Mouse (Mus musculus) cerebellum, adult 2 months (tissue): ENCODE measurements at regions not wholly inside any gene's neighbourhood (a gene's known extent, or its start where the extent isn't known, plus 50 kb on each side); places are given as distances from the start of the nearest gene placed in this dataset.

Source experiments
- DNase-seq, 2 experiments: peaks; one replicate each; pipeline ENCODE4 v3.0.0; 2021
- H3K27ac ChIP-seq: fragments of 200-500 bp; 2 replicates; pipeline ENCODE4 v1.5.1; 2012; ENCODE audit warnings: low read length, control low read depth, inconsistent platforms; ENCODE audit not compliant: insufficient read depth
- H3K27me3 ChIP-seq: fragments of 200-500 bp; 2 replicates; pipeline ENCODE4 v1.6.1; 2012; ENCODE audit warnings: inconsistent platforms, mild to moderate bottlenecking, low read length, moderate library complexity; ENCODE audit not compliant: control insufficient read depth, insufficient read depth
- H3K4me1 ChIP-seq: fragments of 200-500 bp; 2 replicates; pipeline ENCODE4 v1.6.1; 2011; ENCODE audit warnings: low read length; ENCODE audit not compliant: control insufficient read depth, insufficient read depth
- H3K4me3 ChIP-seq: fragments of 200-500 bp; replicated peaks from 2 replicates; pipeline ENCODE3; 2011; ENCODE audit warnings: mild to moderate bottlenecking, low read depth, low read length, control low read depth; ENCODE audit not compliant: insufficient read depth
- CTCF ChIP-seq: fragments of 200-500 bp; IDR thresholded peaks from 2 replicates; pipeline ENCODE4 v1.5.1; 2011; ENCODE audit warnings: low read depth, mild to moderate bottlenecking, control low read depth, low read length, moderate library complexity, borderline replicate concordance; ENCODE audit not compliant: insufficient read depth
- POLR2A ChIP-seq: fragments of 200-500 bp; IDR thresholded peaks from 2 replicates; pipeline ENCODE4 v1.6.1; 2011; ENCODE audit warnings: low read length, control low read depth, borderline replicate concordance; ENCODE audit not compliant: insufficient read depth
- WGBS: fragments of 180-500 bp; shearing (Covaris S2); methylation state at CpG from one replicate; pipeline ENCODE4 v1.1.7; 2018; 5-methylcytosine and 5-hydroxymethylcytosine counted together

- 73% methylated on average over 12 of the region's 12 CpGs for WGBS
- no peaks in the 10 kb centered on the region for H3K27me3 ChIP-seq
- no peaks in the 10 kb centered on the region for H3K4me1 ChIP-seq
- DNase-seq: no peak
- no peak overlapping the region for H3K4me3 ChIP-seq
- H3K27ac ChIP-seq: no peak overlapping the region
- TF ChIP-seq POLR2A (no peak), CTCF (no peak)
These were observed 51.2 kb upstream of the Rap1b start for GRCm38 (mm10) chr10:117896911-117897643.

GRCm38 (mm10) chr10:117897766-117898165 lies 51.9 kb upstream of the Rap1b start:
- no peak for TF ChIP-seq POLR2A
- no peak for TF ChIP-seq CTCF
- H3K4me3 ChIP-seq: no peak overlapping the region
- H3K27ac ChIP-seq: no peak overlapping the region
- no peak for DNase-seq
- 86% methylated on average over 5 of the region's 5 CpGs for WGBS
- H3K4me1 ChIP-seq: no peaks in the 10 kb centered on the region
- H3K27me3 ChIP-seq: no peaks in the 10 kb centered on the region

- H3K27ac ChIP-seq: no peak overlapping the region
- no peak for DNase-seq
- WGBS: 91% methylated on average over 3 of the region's 3 CpGs
- H3K27me3 ChIP-seq: no peaks in the 10 kb centered on the region
- no peaks in the 10 kb centered on the region for H3K4me1 ChIP-seq
- no peak for TF ChIP-seq POLR2A
- H3K4me3 ChIP-seq: no peak overlapping the region
These were observed 52.6 kb upstream of the Rap1b start for GRCm38 (mm10) chr10:117898391-117898790.

- Histone ChIP-seq H3K27ac (no peak overlapping the region), H3K4me3 (no peak overlapping the region), H3K27me3 (no peaks in the 10 kb centered on the region), H3K4me1 (no peaks in the 10 kb centered on the region)
- 74% methylated on average over 13 of the region's 13 CpGs for WGBS
- DNase-seq: no peak
- TF ChIP-seq POLR2A (no peak), CTCF (no peak)
These were observed 53.6 kb upstream of the Rap1b start for GRCm38 (mm10) chr10:117899410-117899935.

- Histone ChIP-seq H3K27ac (no peak overlapping the region), H3K4me1 (peaks cover 2% of the 10 kb centered on the region; the same call in 1 of the 2 replicates), H3K4me3 (peak overlapping the region; percentile 66), H3K27me3 (no peaks in the 10 kb centered on the region)
- DNase-seq: peak in 1 of 2 experiments; percentile 7
- TF ChIP-seq CTCF (no peak), POLR2A (no peak)
- WGBS: 7% methylated on average over 27 of the region's 27 CpGs
These were observed 59.9 kb upstream of the Rap1b start for GRCm38 (mm10) chr10:117905666-117906266.

- Histone ChIP-seq H3K27ac (0 out of 2 replicates have a peak overlapping the region, but pooled peaks have one; percentile 27), H3K4me1 (peaks cover 2% of the 10 kb centered on the region; the same call in 1 of the 2 replicates), H3K27me3 (no peaks in the 10 kb centered on the region), H3K4me3 (peak overlapping the region; percentile 30)
- peak; percentile 15 for DNase-seq
- WGBS: 9% methylated on average over 11 of the region's 11 CpGs
- TF ChIP-seq POLR2A (no peak), CTCF (no peak)
These were observed 60.5 kb upstream of the Rap1b start for GRCm38 (mm10) chr10:117906267-117906811.

GRCm38 (mm10) chr10:117908079-117908675 lies 62.3 kb upstream of the Rap1b start:
- Histone ChIP-seq H3K27me3 (no peaks in the 10 kb centered on the region), H3K27ac (no peak overlapping the region), H3K4me3 (no peak overlapping the region), H3K4me1 (peaks cover 2% of the 10 kb centered on the region; the same call in 1 of the 2 replicates)
- WGBS: 54% methylated on average over 16 of the region's 16 CpGs
- TF ChIP-seq CTCF (no peak), POLR2A (no peak)
- no peak for DNase-seq
